Mouse (Mus musculus) induced T-regulatory cell, adult 2 months (primary cell): ENCODE measurements at regions not wholly inside any gene's neighbourhood (a gene's known extent, or its start where the extent isn't known, plus 50 kb on each side); places are given as distances from the start of the nearest gene placed in this dataset.

Source experiments
- DNase-seq: peaks from one replicate; pipeline ENCODE4 v3.0.0-alpha.2; 2012; ENCODE audit warnings: low read depth

DNA sequence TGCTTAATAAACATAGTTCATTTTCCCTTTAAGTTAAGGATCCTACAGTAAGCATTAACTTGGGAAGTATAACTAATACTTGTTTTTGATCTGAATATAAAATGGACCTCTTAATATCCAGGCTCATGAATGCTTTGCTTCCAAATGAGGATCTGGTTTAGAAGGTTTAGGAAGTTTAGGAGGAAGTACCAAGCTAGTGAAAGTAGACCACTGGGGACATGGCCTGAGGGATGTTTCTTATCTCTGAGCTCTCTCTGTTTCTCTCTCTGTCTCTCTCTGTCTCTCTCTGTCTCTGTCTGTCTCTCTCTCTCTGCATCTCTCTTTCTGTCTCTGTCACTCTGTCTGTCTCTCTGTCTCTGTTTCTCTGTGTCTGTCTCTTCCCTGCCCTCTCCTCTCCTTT, 360.9 kb downstream of the Kctd12 start:
- no peak for DNase-seq

- no peak for DNase-seq
Measured at GRCm38 (mm10) chr14:102619056-102619455, 363.4 kb downstream of the Kctd12 start.

- no peak for DNase-seq
Measured at GRCm38 (mm10) chr14:102615588-102616309, 366.7 kb downstream of the Kctd12 start.

GRCm38 (mm10) chr14:102606055-102606454, 376.4 kb downstream of the Kctd12 start:
- no peak for DNase-seq

- no peak for DNase-seq
Measured at GRCm38 (mm10) chr14:102594850-102595249, 387.6 kb downstream of the Kctd12 start.

DNA sequence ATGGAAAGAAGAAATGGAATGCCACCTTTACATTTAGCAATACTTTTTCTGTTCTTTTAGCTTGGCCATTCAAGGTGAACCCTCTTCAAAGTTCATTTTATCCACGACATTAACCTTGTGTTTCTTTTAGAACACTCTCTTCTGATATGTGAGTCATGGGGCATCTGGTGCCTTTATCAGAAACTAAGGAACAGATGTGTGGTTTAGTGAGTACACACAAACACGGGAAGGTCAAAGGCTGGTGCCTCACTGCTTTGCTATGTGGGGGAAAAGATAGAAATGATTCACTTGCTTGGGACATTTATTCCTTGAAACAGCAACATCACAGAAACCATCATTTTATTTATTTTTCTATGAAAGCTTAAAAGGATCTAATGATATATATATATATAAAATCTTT, 428.7 kb downstream of the Kctd12 start:
- no peak for DNase-seq

GRCm38 (mm10) chr14:102552598-102552997, 429.8 kb downstream of the Kctd12 start:
- DNase-seq: no peak

- DNase-seq: no peak
Measured at GRCm38 (mm10) chr14:102524894-102525577, 457.4 kb downstream of the Kctd12 start.

- DNase-seq: no peak
Measured at GRCm38 (mm10) chr14:102516765-102517164, 465.7 kb downstream of the Kctd12 start.

DNA sequence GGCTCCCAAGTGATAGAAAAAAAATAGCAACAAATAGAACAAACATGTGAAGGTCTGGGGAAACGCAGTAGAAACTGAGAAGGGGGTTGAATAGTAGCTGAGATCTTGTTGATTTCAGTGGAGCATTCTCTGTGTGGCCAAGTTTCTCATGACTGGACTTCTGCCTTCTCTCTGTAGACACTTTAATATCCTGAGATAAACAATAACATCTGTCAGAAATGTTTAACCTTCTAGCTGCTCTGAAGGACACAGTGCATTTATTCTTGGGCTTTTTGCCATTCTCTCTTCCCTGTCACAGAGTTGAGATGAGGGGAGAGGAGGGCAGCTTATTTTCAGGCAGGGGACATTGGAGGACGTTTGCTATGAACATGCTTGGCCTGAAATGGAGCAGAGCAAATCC, 467.9 kb downstream of the Kctd12 start:
- DNase-seq: no peak

DNA sequence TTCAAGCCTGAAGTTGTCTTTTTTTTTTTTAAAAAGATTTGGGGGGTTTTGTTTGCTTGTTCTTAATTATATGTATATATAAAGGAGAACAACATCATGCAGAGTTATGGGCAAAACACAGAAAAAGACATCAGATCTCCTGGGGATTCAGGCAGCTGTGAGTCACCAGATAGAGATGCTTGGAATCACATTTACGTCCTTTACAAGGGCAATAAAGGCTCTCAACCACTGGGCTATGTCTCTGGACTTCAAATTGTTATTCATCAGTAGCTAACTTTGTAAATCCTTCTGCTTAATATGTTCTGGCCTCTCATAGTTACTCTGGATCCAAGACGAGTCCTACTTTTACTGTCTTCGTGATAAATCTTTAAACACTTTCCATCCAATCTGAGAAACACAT, 469.8 kb downstream of the Kctd12 start:
- no peak for DNase-seq

- no peak for DNase-seq
Measured at GRCm38 (mm10) chr14:102511691-102512383, 470.6 kb downstream of the Kctd12 start.

DNA sequence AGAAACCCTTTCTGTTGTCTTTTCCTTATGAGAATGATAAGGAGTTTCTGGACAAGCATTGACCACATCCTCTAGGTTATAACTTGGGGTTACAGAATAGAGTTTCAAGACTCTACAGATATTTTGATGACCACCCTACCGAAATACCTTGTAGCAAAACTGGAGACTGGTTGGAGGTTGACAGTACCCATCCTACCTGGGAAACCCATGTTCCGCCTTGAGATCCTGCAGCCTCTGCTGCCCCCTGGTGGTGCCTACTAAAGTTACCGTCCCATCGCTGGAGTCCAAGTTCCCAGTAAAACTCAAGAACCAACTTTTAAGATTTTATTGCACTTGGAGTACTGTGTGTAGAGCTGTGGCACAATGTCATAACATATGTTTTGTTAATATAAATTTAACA, 472.1 kb downstream of the Kctd12 start:
- DNase-seq: peak; percentile 36

GRCm38 (mm10) chr14:102505696-102506321, 476.6 kb downstream of the Kctd12 start:
- no peak for DNase-seq

GRCm38 (mm10) chr14:102497179-102497578, 485.3 kb downstream of the Kctd12 start:
- no peak for DNase-seq

DNA sequence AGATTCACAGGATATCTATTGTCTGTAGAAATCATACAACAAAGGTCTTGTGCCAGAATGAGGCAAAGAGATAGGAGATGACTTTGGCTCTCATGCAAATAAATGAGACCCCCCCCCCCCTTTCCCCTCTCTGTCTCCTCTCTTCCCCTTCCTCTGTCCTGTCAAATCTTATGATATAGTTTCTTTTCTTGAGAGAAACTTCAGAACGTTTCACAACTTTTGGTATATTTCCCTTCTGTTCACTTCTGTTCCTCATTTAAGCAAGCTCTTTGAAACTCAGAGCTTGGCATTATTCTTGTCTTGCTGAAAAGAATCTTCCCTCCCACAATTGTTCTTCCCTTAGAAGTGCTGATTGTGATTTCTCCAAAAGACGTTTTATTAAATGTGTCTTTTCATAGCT, 490.1 kb downstream of the Kctd12 start:
- DNase-seq: no peak

DNA sequence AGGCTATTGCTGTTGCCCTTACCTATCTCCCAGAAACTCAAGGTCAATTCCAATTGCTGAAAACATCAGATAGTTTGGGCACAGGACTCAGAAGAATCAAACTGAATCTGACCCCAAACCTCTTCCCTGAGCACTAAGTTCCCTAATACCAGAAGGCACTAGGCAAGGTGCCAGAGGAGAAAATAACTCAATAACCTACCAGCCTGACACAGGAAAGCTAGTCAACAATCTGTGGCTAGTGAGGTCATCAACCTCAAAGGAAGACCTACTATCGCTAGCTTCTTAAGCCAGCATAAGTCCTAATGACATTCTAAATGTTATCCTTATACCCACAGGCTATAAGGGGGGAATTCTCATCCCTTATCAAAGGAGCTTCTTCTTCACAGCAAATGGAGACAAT, 491.2 kb downstream of the Kctd12 start:
- DNase-seq: no peak

DNA sequence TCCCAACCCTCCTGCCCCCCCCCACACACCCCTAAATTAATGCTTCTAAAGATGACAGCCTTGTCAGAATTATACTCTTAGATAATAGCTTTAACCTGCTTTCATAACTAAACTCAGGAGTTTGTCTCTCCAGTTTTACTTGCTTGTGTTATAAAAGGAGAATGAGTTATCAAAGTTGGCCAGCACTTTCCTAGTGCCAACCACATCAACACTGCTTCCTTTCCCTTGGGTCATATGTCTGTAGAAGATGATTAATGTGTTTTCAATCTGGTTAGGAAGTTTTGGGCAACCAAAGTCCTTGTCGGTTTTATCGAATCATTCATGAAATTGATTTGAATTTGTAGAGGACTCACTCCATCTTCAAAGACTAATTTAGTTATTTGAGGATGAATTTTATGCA, 505.3 kb downstream of the Kctd12 start:
- no peak for DNase-seq

GRCm38 (mm10) chr14:102469326-102469725, 513.1 kb downstream of the Kctd12 start:
- no peak for DNase-seq

DNA sequence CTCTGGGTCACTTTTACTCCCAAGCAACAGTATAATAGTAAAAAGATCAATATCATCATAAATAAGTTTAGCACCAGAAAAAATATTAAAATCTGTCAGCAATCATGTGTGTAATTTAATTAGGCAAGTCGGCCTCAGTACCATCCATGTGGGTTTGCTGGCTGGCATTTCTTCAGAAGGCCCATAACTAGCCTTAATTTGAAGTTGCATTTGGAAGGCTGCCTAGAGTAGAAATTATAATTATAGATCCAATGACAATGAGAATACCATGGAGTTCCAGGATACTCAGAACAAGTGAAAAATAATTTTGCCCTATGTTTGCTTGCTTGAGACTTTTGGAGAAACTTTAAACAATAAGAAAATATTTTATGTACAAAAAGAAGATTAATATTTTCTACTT, 521.4 kb downstream of the Kctd12 start:
- DNase-seq: no peak

DNA sequence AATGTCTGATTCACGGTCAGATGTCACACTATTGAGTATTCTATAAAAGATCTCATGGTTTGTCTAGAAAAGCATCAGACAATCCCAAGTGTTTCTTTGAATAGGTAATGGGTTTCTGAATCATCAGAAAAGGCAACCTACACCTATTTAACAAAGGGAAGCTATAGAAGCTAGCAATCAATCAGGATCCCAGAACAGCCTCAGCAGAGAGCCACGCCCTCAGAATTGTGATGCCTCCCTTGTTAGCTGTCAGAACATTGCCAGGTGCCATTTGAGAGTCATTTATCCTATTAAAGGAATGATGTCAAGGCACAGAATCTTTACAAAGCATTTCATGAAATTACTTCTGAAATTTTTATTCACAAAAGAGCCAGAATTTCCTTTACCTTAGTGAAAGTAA, 542.7 kb downstream of the Kctd12 start:
- DNase-seq: no peak

DNA sequence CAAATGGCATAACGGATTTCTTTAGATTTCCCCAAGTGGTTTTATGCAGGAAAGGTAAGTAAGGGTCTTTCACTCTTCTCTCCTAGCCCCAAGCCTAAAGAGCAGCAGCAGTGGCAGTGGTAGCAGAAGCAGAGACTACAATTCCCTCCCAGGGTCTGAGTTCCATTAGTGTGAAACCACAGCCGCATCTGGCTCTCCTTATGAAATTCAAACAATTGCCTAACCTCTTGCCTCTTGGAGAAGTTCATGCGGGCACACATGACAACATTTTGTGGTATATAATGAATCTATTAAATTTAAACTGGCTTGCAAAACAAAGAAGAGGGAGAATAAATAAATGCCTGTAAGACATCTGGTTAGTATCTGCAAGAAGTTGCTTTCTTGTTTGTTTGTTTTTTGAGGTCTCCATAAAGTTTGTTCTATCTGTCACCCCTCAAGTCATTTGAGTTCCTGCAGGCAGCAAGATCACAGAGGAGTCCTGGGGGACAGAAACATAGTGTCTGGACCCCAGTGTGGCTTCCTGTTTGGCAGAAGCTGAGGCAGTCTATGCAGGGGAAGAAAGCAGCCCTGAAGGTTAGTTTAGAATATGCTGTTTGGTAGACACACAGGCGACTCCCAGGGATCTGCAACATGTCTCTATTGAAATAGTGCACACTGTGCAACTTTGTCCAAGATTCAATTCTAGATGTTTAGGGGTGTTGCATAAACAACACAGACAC, 578.9 kb downstream of the Kctd12 start:
- no peak for DNase-seq
